Mouse (Mus musculus) adrenal gland, adult 8-10 months (tissue): ENCODE measurements around the gene Hormad2. TPM values are rescaled to one million over a fixed set of nuclear protein-coding genes. Genes with fewer than 3 reads are reported as not detected.

Experiments used
- DNase-seq: peaks from one replicate; pipeline ENCODE4 v3.0.0; 2022
- total RNA-seq, 4 experiments: library from RNA; stranded (reverse); gene quantifications; 2 replicates each; pipeline ENCODE4 v1.2.4; 2022

The Hormad2 gene
- total RNA-seq, 4 experiments from 2014 or later = 0.62 to 1.9 (median 1.5) TPM; not detected in 1

- DNase-seq = no peak
Measured at GRCm38 (mm10) chr11:4340109-4340779, 100.7 kb downstream of the Hormad2 start.

GRCm38 (mm10) chr11:4339275-4339674, 101.6 kb downstream of the Hormad2 start:
- no peak for DNase-seq

- DNase-seq = no peak
Measured at GRCm38 (mm10) chr11:4336693-4337283, 104.1 kb downstream of the Hormad2 start.

GRCm38 (mm10) chr11:4335810-4336692, 104.9 kb downstream of the Hormad2 start:
- no peak for DNase-seq

GRCm38 (mm10) chr11:4332961-4333360, 107.9 kb downstream of the Hormad2 start:
- no peak for DNase-seq

- DNase-seq = no peak
Measured at GRCm38 (mm10) chr11:4328188-4328587, 112.7 kb downstream of the Hormad2 start.

- DNase-seq = no peak
Measured at GRCm38 (mm10) chr11:4323481-4323880, 117.4 kb downstream of the Hormad2 start.

- DNase-seq = no peak
Measured at GRCm38 (mm10) chr11:4322943-4323342, 118.0 kb downstream of the Hormad2 start.

GRCm38 (mm10) chr11:4320876-4321275, 120.0 kb downstream of the Hormad2 start:
- no peak for DNase-seq

GRCm38 (mm10) chr11:4319212-4319955, 121.5 kb downstream of the Hormad2 start:
- DNase-seq = no peak

GRCm38 (mm10) chr11:4318011-4318410, 122.9 kb downstream of the Hormad2 start:
- DNase-seq = no peak

GRCm38 (mm10) chr11:4317287-4317686, 123.6 kb downstream of the Hormad2 start:
- DNase-seq = no peak

GRCm38 (mm10) chr11:4312180-4312579, 128.7 kb downstream of the Hormad2 start:
- DNase-seq = no peak

GRCm38 (mm10) chr11:4310324-4310723, 130.6 kb downstream of the Hormad2 start:
- DNase-seq = no peak

- DNase-seq = no peak
Measured at GRCm38 (mm10) chr11:4309613-4310012, 131.3 kb downstream of the Hormad2 start.

GRCm38 (mm10) chr11:4308514-4309450, 132.1 kb downstream of the Hormad2 start:
- DNase-seq = no peak

- DNase-seq = no peak
Measured at GRCm38 (mm10) chr11:4308060-4308513, 132.8 kb downstream of the Hormad2 start.

GRCm38 (mm10) chr11:4306086-4306485, 134.8 kb downstream of the Hormad2 start:
- no peak for DNase-seq

- no peak for DNase-seq
Measured at GRCm38 (mm10) chr11:4305090-4305489, 135.8 kb downstream of the Hormad2 start.

GRCm38 (mm10) chr11:4304203-4304602, 136.7 kb downstream of the Hormad2 start:
- DNase-seq = no peak

GRCm38 (mm10) chr11:4303033-4303432, 137.9 kb downstream of the Hormad2 start:
- no peak for DNase-seq
